In the genomic region with DNA sequence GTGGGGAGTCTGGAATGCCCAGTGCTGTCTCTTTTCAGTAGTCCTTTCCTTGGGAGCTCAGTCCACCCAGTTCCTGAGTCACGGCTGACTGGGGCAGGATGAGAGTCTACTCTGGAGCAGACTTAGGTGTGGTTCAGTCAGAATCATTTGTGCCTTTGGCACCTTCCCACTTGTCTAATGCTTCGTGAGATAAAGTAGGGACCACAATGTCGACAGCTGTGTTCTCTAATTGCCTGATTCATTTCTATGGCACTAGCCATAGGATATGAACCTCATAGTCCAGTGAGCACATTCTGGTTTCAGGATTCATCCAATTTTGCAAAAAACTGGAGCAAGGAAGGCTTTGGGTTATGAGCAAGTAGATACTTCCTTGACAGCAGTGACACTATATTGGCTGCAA, we compare ENCODE assay signal across 18 mouse cellular contexts.
"Had no signal": no experiment of that assay in that cellular context is flagged by ENCODE, and none has a peak within 500 bp of the region (broad histone marks: within the 10 kb centered on the region; RNA-seq: fewer than 3 reads in every experiment).

No protein-coding gene starts in this region.

- H3K27ac ChIP-seq: gastrocnemius, adult 2 months; heart, adult 2 months; heart, embryonic 13.5 days; heart, embryonic 15.5 days; hindbrain, embryonic 10.5 days; hindbrain, embryonic 12.5 days; hindbrain, embryonic 14.5 days; intestine, embryonic 15.5 days; kidney, embryonic 15.5 days; kidney, postnatal 0 days; limb, embryonic 13.5 days; limb, embryonic 15.5 days; liver, embryonic 12.5 days had no signal

- H3K4me1 ChIP-seq: heart, embryonic 13.5 days; heart, embryonic 15.5 days; intestine, embryonic 15.5 days; kidney, embryonic 15.5 days; liver, embryonic 12.5 days had no signal

- H3K4me2 ChIP-seq: heart, embryonic 11.5 days; heart, embryonic 13.5 days; heart, embryonic 15.5 days; hindbrain, embryonic 12.5 days; hindbrain, embryonic 14.5 days; intestine, embryonic 15.5 days; kidney, embryonic 15.5 days; limb, embryonic 13.5 days; limb, embryonic 15.5 days; liver, embryonic 12.5 days had no signal

- H3K4me3 ChIP-seq: gastrocnemius, adult 2 months; heart, adult 2 months; heart, embryonic 13.5 days; heart, embryonic 15.5 days; hindbrain, embryonic 10.5 days; hindbrain, embryonic 12.5 days; intestine, embryonic 15.5 days; kidney, embryonic 15.5 days; limb, embryonic 13.5 days; limb, embryonic 15.5 days; liver, embryonic 12.5 days had no signal

- H3K36me3 ChIP-seq: heart, embryonic 13.5 days; heart, embryonic 15.5 days; hindbrain, embryonic 10.5 days; hindbrain, embryonic 12.5 days; intestine, embryonic 15.5 days; kidney, embryonic 15.5 days; limb, embryonic 13.5 days; limb, embryonic 15.5 days; liver, embryonic 12.5 days had no signal

- DNase-seq: gastrocnemius, postnatal 25 days; heart, adult 2 months; kidney, adult 2 months had no signal

- H3K27me3 ChIP-seq: heart, embryonic 13.5 days; heart, embryonic 15.5 days; hindbrain, embryonic 12.5 days; intestine, embryonic 15.5 days; kidney, embryonic 15.5 days; limb, embryonic 13.5 days; limb, embryonic 15.5 days; liver, embryonic 12.5 days had no signal

- H3K9me3 ChIP-seq: heart, embryonic 13.5 days; heart, embryonic 15.5 days; hindbrain, embryonic 10.5 days; hindbrain, embryonic 12.5 days; intestine, embryonic 15.5 days; kidney, embryonic 15.5 days; limb, embryonic 13.5 days; limb, embryonic 15.5 days; liver, embryonic 12.5 days had no signal

- ATAC-seq: inflammation-experienced regulatory T-cells, adult 6 months; intestine, embryonic 15.5 days; intestine, postnatal 0 days; liver, embryonic 12.5 days had no signal

- H3K9ac ChIP-seq: heart, embryonic 13.5 days; heart, embryonic 15.5 days; hindbrain, embryonic 12.5 days; hindbrain, embryonic 14.5 days; intestine, embryonic 15.5 days; kidney, embryonic 15.5 days; limb, embryonic 13.5 days; limb, embryonic 15.5 days; liver, embryonic 12.5 days had no signal
